Mouse (Mus musculus): ENCODE measurements around the gene Irf2. TPM values are rescaled to one million over a fixed set of nuclear protein-coding genes. Genes with fewer than 3 reads are reported as not detected.

The Irf2 gene
- total RNA-seq, 2 experiments from 2014 or later: 43.6 to 44.5 TPM

GRCm38 (mm10) chr8:46791664-46792371 lies 52.3 kb downstream of the Irf2 start:
- intact Hi-C loops (cut with DNase I): no loop called here
- no peak for DNase-seq

- DNase-seq: no peak
- intact Hi-C loops (cut with DNase I): no loop called here
Observed at GRCm38 (mm10) chr8:46792653-46793052, 53.1 kb downstream of the Irf2 start.

DNA sequence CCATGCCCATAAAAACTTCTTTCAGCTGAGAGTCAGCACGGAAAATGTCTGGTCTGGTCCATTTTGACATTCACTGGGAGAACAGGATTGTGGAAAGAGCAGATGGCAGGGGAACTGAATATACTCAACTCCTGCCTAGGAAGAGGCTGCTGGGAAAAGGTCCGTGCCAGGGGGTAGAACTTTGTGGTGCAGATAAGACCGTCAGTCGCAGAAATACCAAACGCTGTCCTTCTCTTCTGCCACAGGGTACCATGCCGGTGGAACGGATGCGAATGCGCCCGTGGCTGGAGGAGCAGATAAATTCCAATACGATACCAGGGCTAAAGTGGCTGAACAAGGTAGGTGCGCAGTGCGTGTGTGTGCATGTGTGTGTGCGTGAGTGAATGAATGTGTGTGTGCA lies 53.7 kb downstream of the Irf2 start:
- no peak for DNase-seq
- intact Hi-C loops (cut with DNase I): no loop called here

DNA sequence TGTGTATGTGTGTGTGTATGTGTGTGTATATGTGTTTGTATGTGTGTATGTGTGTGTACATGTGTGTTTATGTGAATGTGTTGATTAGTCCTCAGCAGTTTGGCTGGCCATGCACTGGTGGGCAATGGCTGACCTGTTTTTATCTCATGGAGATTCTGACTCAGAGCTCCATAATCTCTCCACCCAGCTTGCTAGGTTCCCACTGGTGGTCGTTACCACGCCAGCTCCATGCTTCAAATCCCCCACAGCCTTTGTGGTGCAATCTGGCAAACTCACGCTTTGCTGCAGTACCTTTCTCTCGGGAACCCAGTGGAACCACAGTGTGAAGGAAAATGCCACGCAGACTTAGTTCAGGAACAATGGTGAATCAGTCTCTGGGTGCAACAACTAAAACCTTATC lies 54.8 kb downstream of the Irf2 start:
- intact Hi-C loops (cut with DNase I): no loop called here
- no peak for DNase-seq

GRCm38 (mm10) chr8:46799212-46799611 lies 59.7 kb downstream of the Irf2 start:
- intact Hi-C loops (cut with DNase I): no loop called here
- no peak for DNase-seq

DNA sequence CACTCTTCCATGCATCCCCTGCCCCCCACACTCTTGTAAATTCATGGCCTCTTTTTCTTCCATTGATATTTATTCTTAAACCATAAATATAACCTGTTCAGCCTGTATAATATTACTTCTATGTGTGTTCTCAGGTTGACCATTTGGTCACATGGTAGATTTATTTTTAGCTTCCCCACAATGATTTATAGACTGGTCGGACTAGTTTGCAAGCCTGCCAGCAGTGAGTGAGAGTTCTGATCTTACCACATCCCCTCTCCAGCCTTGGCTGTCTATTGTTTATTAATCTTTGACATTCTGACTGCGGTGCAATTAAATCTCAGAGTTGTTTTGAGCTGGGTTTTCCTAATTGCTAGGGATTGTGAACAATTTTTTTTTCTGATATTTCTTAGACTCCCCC lies 60.2 kb downstream of the Irf2 start:
- no peak for DNase-seq
- intact Hi-C loops (cut with DNase I): no loop called here

DNA sequence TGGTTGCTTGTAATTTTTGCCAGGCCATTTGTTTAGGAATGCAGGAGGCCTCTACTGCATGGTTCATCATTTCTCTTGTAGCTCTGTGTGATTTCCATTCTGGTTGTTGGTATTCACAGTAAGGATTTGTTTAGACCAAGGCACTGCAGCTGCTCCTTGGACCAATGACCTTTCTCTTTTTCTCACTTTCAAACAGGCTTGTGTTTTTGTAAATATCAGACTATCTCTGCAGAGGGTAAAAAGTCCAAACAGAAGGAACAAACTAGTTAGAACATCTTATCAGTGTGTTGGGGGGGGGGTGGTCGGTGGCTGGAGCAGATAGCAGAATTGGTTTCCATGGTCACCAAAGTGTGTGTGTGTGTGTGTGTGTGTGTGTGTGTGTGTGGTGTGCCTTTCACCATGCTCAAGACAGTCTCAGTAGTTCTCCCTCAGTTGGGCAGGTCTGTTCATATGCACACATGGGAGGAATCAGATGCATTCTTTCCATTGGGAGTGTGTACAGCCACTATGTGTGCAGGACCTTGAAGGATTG lies 61.7 kb downstream of the Irf2 start:
- intact Hi-C loops (cut with DNase I): no loop called here
- DNase-seq: no peak

- no peak for DNase-seq
- intact Hi-C loops (cut with DNase I): no loop called here
Observed at GRCm38 (mm10) chr8:46802009-46802408, 62.5 kb downstream of the Irf2 start.

- no peak for DNase-seq
- intact Hi-C loops (cut with DNase I): no loop called here
Observed at GRCm38 (mm10) chr8:46804721-46805120, 65.2 kb downstream of the Irf2 start.

- intact Hi-C loops (cut with DNase I): no loop called here
- peak; percentile 16 to 25 for DNase-seq
Observed at GRCm38 (mm10) chr8:46811021-46811622, 71.6 kb downstream of the Irf2 start.

- intact Hi-C loops (cut with DNase I): no loop called here
- DNase-seq: no peak
Observed at GRCm38 (mm10) chr8:46811944-46812343, 72.4 kb downstream of the Irf2 start.

DNA sequence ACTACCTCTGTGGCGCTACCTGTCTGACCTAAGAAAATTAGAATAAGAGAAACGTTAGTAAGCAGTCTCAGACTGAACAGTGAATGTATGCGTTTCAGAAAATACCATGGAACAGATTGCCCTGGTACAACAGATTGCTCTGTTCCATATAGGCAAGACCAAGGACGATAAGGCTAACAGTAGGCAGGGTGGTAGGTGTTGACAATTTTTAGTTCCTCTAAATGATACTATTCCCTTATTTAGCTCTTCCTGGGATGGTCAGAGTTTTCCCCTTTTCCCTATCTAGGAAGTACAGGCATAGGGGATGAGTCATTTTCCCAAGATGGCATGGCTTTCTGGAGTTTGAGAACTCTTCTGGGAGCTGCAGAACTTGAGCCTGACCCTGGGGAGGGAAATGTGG lies 73.4 kb downstream of the Irf2 start:
- DNase-seq: no peak
- intact Hi-C loops (cut with DNase I): no loop called here

GRCm38 (mm10) chr8:46818106-46818989 lies 78.8 kb downstream of the Irf2 start:
- no peak for DNase-seq
- intact Hi-C loops (cut with DNase I): no loop called here

DNA sequence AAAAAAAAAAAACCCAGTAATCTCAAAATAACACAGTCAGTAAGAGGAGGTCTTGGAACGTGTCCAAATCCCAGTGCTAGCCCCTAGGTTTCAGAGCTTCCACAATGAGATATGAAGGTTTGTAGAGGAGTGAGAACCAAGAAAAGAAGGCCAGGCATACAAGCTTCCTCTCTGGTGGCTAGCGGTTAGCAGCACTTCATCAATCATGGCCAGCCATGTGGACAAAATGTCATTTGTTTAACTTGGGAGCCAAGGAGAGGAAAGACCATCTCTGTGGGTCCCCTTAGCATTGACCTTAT lies 79.4 kb downstream of the Irf2 start:
- intact Hi-C loops (cut with DNase I): no loop called here
- DNase-seq: no peak

GRCm38 (mm10) chr8:46828734-46829413 lies 89.3 kb downstream of the Irf2 start:
- DNase-seq: no peak
- intact Hi-C loops (cut with DNase I): no loop called here

DNA sequence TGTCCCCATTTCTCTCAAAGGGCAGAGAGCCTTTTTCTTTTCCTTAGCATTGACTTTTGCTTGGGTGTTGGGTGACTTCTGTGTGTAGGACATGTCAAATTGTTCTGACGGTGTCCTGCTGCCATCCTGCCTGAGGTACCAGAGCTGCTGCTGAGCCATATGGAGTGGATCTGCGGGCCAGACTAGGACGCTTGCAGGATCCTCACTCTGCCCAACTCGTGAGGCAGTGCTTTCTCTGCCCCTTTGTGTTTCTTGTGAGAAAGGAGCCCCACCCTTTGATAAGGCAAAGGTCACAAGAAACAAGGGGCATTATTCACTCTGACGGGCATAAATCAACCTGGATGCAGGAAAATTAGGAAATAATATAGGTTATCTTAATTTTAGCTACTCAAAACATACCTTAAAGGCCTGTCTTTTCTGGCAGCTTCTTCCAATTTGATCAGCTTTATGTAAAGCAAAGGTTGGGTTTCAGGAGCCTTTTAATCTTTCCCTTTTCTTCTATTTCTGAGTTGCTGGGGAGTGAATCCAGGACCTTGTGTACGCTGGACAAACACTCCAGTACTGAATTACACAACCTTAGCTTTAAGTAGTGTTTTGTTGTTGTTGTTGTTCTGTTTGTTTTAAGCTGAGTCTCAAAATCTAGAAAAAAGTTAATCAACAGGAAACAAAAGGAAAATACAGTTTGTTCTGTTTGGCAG lies 90.0 kb downstream of the Irf2 start:
- intact Hi-C loops (cut with DNase I): no loop called here
- no peak for DNase-seq

- intact Hi-C loops (cut with DNase I): no loop called here
- DNase-seq: no peak
Observed at GRCm38 (mm10) chr8:46830112-46830855, 90.8 kb downstream of the Irf2 start.

- no peak for DNase-seq
- intact Hi-C loops (cut with DNase I): no loop called here
Observed at GRCm38 (mm10) chr8:46831916-46832315, 92.4 kb downstream of the Irf2 start.

DNA sequence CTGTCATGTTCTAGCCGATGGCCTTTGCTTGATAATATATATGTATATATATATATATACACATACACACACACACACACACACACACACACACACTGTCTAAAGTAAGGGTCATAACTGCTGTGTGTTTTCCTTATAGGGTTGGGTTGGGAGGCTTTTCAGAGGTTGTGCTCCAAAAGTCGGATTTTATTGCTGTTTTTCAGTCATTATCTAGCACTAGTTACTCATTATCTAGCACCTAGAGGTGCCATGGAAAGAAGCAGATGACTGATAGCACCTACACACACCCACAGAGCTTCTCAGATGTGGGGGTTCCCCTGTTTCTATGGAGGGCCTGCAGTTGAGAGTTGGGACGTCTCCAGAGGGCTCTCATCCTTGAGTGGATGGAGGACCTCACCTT lies 92.9 kb downstream of the Irf2 start:
- DNase-seq: no peak
- intact Hi-C loops (cut with DNase I): no loop called here

GRCm38 (mm10) chr8:46833763-46834162 lies 94.2 kb downstream of the Irf2 start:
- intact Hi-C loops (cut with DNase I): no loop called here

More at GRCm38 (mm10) chr8:46833763-46834162, 94.2 kb downstream of the Irf2 start:
- no peak for DNase-seq
